Mouse (Mus musculus) G1E (cell line): ENCODE measurements around the gene Nr2e1. TPM values are rescaled to one million over a fixed set of nuclear protein-coding genes. Genes with fewer than 3 reads are reported as not detected.

ENCODE experiments used
- ATAC-seq: 2 replicates; pipeline ENCODE4 v1.8.0; 2016; ENCODE audit warnings: mild to moderate bottlenecking; ENCODE audit not compliant: insufficient number of reproducible peaks, poor library complexity, low FRiP score, severe bottlenecking; ENCODE audit errors: extremely low read depth
- DNase-seq: peaks from one replicate; pipeline ENCODE4 v3.0.0; 2012; ENCODE audit warnings: low spot score
- H3K27me3 ChIP-seq: 2 replicates; pipeline ENCODE4 v1.6.1; 2012; ENCODE audit warnings: mild to moderate bottlenecking, low read length, inconsistent platforms; ENCODE audit not compliant: insufficient read depth
- H3K36me3 ChIP-seq: replicated peaks from 2 replicates; pipeline ENCODE3; 2012; ENCODE audit warnings: mild to moderate bottlenecking, inconsistent platforms
- H3K4me1 ChIP-seq: 2 replicates; pipeline ENCODE4 v1.6.1; 2012; ENCODE audit warnings: low read depth, low read length, inconsistent platforms, mixed read lengths; ENCODE audit not compliant: insufficient read depth
- H3K4me3 ChIP-seq: 2 replicates; pipeline ENCODE4 v1.5.1; 2012; ENCODE audit warnings: low read depth, mild to moderate bottlenecking, inconsistent platforms, low read length, moderate library complexity, mixed read lengths
- H3K9me3 ChIP-seq: replicated peaks from 2 replicates; pipeline ENCODE4 v1.6.1; 2012; ENCODE audit warnings: inconsistent platforms
- CTCF ChIP-seq: IDR thresholded peaks from 2 replicates; pipeline ENCODE4 v1.5.1; 2012; ENCODE audit warnings: low read depth, low read length, inconsistent platforms, mixed read lengths
- GATA1 ChIP-seq: IDR thresholded peaks from 2 replicates; pipeline ENCODE4 v1.6.1; 2012; ENCODE audit warnings: borderline replicate concordance, low read length, inconsistent platforms, mixed read lengths
- GATA2 ChIP-seq: IDR thresholded peaks from 2 replicates; pipeline ENCODE4 v1.6.1; 2012; ENCODE audit warnings: low read depth, low read length, inconsistent platforms, borderline replicate concordance
- POLR2AphosphoS5 ChIP-seq: IDR thresholded peaks from 2 replicates; pipeline ENCODE4 v1.6.1; 2012; ENCODE audit warnings: low read depth, low read length, inconsistent platforms; ENCODE audit not compliant: insufficient replicate concordance
- TAL1 ChIP-seq: conservative IDR thresholded peaks from 2 replicates; pipeline ENCODE4 v1.6.1; 2012; ENCODE audit warnings: low read depth, low read length, inconsistent platforms, mixed read lengths
- polyA plus RNA-seq: library from polyadenylated mRNA; stranded (reverse); fragments of >175 nt; gene quantifications from 2 replicates; pipeline ENCODE4 v1.2.3, GENCODE M21; 2012
- total RNA-seq, 2 experiments: library from RNA; stranded (forward) in 1 of 2; stranded (reverse) in 1 of 2; fragments of 200-1000 nt in 1 of 2; fragments of >200 nt in 1 of 2; fragmentation: Nextera tagmentation in 1 of 2; gene quantifications; 2 replicates each; pipeline ENCODE4 v1.2.3; 2014 to 2017

The Nr2e1 gene
- total and polyA plus RNA-seq, 3 experiments: not detected

DNA sequence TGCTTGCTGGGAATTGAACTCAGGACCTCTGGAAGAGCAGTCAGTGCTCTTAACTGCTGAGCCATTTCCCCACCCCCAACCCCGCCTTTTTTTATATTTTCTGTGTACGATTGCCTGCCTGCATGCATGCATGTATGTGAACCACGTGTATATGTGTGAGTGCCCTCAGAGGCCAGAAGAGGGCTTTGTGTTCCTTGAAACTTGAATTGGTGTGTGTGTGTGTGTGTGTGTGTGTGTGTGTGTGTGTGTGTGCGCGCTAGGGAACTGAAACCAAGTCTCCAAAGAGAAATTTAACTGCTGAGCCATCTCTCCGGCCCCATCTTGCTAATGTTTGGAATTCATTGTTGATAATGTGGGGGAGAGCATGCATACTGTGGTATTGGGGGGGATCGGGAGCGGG is 15.2 kb upstream of the Nr2e1 start:
- no peak for ATAC-seq
- peaks cover 10% of the 10 kb centered on the region for H3K27me3 ChIP-seq
- peaks cover 15% of the 10 kb centered on the region for H3K4me1 ChIP-seq
- no peak for DNase-seq
- H3K36me3 ChIP-seq: no peaks in the 10 kb centered on the region
- H3K4me3 ChIP-seq: no peak overlapping the region
- TF ChIP-seq CTCF (no peak), TAL1 (no peak), POLR2AphosphoS5 (no peak)
- H3K9me3 ChIP-seq: no peaks in the 10 kb centered on the region

DNA sequence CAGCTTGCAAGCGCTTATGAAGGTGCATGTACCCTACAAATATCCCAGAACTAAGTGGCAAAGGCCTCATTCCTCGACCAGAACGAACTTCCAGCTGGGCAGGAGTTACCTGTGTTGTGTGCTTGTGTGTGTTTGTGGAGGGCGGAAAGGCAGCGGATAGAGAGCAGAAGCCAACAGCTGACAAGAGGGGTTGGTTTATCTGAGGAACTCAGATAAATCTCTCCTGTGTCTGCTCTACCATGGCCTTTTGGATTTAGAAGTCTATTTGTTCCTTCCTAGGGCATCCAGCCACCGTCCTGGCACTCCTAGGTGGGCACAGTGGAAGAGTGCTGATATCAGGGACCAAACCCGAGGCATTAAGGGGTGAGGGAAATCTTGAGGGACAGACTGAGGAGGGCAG is 9.8 kb upstream of the Nr2e1 start:
- TF ChIP-seq TAL1: no peak
- TF ChIP-seq GATA2: no peak
- no peak for TF ChIP-seq GATA1
- no peak for TF ChIP-seq CTCF
- no peak for TF ChIP-seq POLR2AphosphoS5
- no peak overlapping the region for H3K4me3 ChIP-seq
- peaks cover 61% of the 10 kb centered on the region for H3K27me3 ChIP-seq
- H3K36me3 ChIP-seq: no peaks in the 10 kb centered on the region
- H3K4me1 ChIP-seq: peaks cover 31% of the 10 kb centered on the region
- ATAC-seq (no peak), DNase-seq (no peak)
- H3K9me3 ChIP-seq: no peaks in the 10 kb centered on the region

DNA sequence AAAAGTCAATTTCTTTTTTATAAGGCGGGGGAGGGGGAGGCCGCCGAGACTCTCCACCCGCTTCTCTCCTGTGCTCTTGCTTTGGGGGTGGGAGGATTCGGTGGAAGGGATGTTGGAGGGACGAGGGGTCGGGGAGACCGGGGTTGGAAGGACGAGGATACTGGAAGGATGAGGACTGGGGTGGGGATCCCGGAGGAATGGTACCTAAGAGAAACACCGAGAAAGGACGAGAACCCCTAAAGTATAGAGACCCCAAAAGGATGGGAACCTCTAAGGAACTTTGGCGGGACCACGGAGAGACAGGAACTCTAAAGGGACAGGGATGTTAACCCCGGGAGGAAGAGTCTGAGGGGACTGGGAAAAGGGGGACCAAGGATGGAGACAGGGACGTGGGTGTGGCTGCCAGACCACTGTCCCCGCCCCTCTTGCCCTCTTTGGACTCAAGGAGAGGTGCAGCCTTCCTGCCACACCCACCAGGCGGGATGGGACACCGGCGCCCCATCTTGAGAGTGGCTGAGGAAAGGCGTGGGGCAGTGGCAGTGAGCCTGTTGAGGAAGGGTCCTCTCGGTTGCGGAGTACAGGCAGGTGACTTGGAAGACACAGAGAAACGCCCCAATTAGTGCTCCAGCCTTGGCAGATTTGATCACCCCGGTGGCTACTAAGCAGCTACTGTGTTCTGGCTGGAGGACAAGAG is 8.7 kb upstream of the Nr2e1 start:
- DNase-seq (no peak), ATAC-seq (no peak)
- Histone ChIP-seq H3K4me3 (peak overlapping the region; percentile 64; the same call in 1 of the 2 replicates), H3K27me3 (peaks cover 71% of the 10 kb centered on the region), H3K36me3 (no peaks in the 10 kb centered on the region), H3K9me3 (no peaks in the 10 kb centered on the region), H3K4me1 (peaks cover 31% of the 10 kb centered on the region)
- TF ChIP-seq CTCF (no peak), GATA2 (no peak), POLR2AphosphoS5 (no peak), TAL1 (no peak), GATA1 (no peak)

DNA sequence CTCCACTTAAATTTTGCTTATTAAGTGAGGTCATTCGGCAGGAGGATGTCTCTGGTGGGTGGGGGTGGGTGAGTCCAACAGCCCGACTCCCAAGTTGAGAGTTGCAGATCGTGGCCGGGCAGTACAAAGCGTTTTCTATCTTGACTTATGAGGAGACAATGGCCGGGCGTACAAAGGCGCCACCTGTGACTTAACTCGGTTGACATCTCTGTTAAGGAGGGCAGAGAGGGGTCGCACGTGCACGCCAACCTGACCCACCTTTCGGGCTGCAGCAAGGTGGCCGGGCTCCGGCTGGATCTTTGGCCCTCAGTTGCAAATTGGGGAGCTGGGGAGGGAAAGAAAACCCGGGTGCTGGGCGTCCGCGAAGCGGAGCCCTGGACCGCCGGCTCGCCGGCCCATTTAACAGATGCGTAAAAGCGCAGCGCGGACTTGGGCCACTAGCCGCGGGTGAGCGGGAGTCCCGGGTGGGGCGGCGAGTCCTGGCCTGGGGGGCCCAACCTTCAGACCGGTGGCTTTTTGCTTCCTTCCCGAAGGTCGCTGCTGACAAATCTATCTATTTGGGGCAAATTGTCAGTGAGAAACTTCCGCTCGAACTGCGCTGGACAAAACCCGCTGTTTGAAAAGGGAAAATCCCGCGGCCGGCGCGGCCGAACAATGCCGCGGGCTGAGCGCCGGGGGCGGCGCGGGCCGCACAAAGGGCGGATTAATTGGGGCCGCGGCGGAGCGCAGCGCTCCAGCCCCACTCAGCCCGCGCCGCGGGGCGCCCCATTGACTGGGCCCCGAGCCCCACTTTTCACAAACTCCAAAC is 8.0 kb upstream of the Nr2e1 start:
- Histone ChIP-seq H3K27me3 (peaks cover 78% of the 10 kb centered on the region), H3K4me3 (peak overlapping the region; percentile 64; the same call in 1 of the 2 replicates), H3K9me3 (no peaks in the 10 kb centered on the region), H3K36me3 (no peaks in the 10 kb centered on the region), H3K4me1 (peaks cover 31% of the 10 kb centered on the region)
- no peak for ATAC-seq
- DNase-seq: no peak
- no peak for TF ChIP-seq GATA2
- TF ChIP-seq CTCF: no peak
- TF ChIP-seq POLR2AphosphoS5: no peak
- no peak for TF ChIP-seq GATA1
- no peak for TF ChIP-seq TAL1

- H3K9me3 ChIP-seq: no peaks in the 10 kb centered on the region
- DNase-seq (no peak), ATAC-seq (no peak)
- peaks cover 31% of the 10 kb centered on the region for H3K4me1 ChIP-seq
- TF ChIP-seq GATA2: no peak
- TF ChIP-seq POLR2AphosphoS5: no peak
- no peak for TF ChIP-seq TAL1
- TF ChIP-seq CTCF: no peak
- no peak for TF ChIP-seq GATA1
- no peak overlapping the region; the same call in 1 of the 2 replicates for H3K4me3 ChIP-seq
- H3K27me3 ChIP-seq: peaks cover 87% of the 10 kb centered on the region
- H3K36me3 ChIP-seq: no peaks in the 10 kb centered on the region
These were observed 7.1 kb upstream of the Nr2e1 start for GRCm38 (mm10) chr10:42590261-42591184.

DNA sequence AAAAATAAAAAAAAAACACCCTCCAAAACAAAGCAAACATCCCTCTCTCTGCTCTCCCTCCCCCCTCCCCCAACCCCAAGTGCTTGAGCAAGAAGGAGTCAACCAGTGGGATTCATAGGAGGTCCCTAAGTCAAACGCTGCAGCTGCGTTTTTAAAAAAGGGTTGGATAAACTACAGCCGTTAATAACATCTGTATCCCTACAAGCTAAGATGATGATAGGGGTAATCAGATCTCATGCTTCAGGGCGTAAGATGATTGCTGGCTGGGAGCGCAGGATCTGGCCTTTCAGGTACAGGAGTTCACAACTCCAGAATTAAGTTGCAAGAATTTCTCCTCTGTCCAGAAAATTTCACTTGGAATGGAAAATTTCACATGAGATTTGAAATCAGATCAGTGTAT is 6.1 kb upstream of the Nr2e1 start:
- H3K9me3 ChIP-seq: no peaks in the 10 kb centered on the region; the same call in 1 of the 2 replicates
- peaks cover 24% of the 10 kb centered on the region for H3K4me1 ChIP-seq
- no peak for ATAC-seq
- TF ChIP-seq GATA1 (no peak), GATA2 (no peak), TAL1 (no peak), POLR2AphosphoS5 (no peak), CTCF (no peak)
- no peak for DNase-seq
- no peaks in the 10 kb centered on the region for H3K36me3 ChIP-seq
- H3K4me3 ChIP-seq: no peak overlapping the region
- peaks cover 94% of the 10 kb centered on the region for H3K27me3 ChIP-seq
